Mouse (Mus musculus): ENCODE measurements around the gene Rap1a.

DNA sequence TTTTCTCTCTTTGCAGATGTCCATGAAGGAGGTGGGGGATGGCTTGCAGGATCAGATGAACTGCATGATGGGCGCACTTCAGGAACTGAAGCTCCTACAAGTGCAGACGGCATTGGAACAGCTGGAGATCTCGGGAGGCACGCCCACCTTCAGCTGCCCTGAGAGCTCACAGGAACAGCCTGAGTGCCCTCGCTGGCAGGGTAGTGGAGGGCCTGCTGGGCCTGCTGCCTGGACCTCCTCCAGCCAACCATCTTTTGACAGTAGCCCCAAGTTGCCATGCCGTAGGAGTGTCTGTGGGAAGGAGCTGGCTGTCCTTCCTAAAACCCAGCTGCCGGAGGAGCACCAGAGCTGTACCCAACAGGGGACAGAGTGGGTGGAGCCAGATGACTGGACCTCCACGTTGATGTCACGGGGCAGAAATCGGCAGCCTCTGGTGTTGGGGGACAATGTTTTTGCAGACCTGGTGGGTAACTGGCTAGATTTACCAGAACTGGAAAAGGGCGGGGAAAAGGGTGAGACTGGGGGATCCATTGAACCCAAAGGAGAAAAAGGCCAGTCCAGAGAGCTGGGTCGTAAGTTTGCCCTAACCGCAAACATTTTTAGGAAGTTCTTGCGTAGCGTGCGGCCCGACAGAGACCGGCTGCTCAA, 84.7 kb downstream of the Rap1a start:
- TF ChIP-seq USF1 (IDR thresholded peaks at IDR 0.05; ENCODE audit: low read depth), result no peak
- no peak for TF ChIP-seq CTCF (IDR thresholded peaks at IDR 0.05; ENCODE audit: control insufficient read depth, insufficient read depth, insufficient read length)
